Mouse (Mus musculus): ENCODE measurements around the gene Nceh1.
A peak's percentile ranks its signal among the peaks of the same experiment; 100 is the strongest.

Gene Nceh1

GRCm38 (mm10) chr3:27182733-27183600, at the start of gene Nceh1:
Nceh1 (plus strand) TSS chr3:27182965.
- peak; percentile 87 for DNase-seq (ENCODE audit: low spot score)

DNA sequence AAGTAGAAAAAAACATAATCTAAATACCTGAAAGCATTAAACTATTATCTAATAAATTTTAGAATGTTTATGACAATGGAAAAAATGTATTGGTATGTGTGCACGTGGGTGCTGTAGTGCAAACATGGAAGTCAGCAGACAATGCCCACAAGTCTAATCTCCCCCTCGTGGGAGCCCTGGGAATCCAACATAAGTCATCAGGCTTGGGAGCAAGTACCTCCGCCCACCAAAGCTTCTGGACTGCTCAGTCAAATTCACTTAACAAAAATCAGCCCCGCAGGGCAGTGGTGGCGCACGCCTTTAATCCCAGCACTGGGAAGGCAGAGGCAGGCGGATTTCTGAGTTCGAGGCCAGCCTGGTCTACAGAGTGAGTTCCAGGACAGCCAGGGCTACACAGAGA, 42.7 kb upstream of the Nceh1 start:
- DNase-seq (ENCODE audit: low spot score): no peak

DNA sequence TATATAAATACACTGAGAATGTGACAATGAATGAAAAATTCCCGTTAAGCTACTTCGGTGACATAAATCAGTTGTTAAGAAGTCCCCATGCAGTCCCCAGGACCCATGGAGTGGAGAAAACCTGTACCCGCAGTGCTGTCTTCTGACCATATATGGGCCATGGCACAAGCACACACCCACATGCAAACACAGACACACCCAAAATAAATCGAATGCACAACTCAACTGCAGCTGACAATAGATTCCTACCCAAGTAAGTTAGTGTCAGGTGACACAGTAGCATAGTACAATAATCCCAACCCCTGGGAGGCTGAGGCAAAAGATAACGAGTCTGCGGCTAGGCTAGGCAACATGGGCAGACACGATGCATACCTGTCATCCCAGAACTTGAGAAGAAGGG, 39.2 kb upstream of the Nceh1 start:
- DNase-seq (ENCODE audit: low spot score): no peak

DNA sequence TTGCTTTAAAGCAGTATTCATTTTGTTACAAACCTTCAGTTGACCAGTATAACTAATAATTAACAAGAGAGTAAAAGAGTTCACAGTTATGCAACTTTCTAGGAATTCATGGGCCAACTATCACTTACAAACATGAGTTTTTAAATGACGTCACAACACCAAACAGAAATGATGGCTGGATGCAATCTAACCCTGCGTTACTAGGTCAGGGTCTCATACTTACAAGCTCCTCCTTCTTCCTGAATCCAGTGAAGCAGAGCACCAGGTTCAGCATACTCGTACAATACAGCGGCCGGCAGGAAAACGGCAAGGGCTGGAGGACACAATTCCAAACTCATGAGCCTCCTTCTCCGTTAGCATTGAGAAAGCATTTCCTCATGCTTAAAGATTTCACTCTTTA, 37.0 kb upstream of the Nceh1 start:
- no peak for DNase-seq (ENCODE audit: low spot score)

GRCm38 (mm10) chr3:27153191-27153671, 29.5 kb upstream of the Nceh1 start:
- peak; percentile 30 for DNase-seq (ENCODE audit: low spot score)

DNA sequence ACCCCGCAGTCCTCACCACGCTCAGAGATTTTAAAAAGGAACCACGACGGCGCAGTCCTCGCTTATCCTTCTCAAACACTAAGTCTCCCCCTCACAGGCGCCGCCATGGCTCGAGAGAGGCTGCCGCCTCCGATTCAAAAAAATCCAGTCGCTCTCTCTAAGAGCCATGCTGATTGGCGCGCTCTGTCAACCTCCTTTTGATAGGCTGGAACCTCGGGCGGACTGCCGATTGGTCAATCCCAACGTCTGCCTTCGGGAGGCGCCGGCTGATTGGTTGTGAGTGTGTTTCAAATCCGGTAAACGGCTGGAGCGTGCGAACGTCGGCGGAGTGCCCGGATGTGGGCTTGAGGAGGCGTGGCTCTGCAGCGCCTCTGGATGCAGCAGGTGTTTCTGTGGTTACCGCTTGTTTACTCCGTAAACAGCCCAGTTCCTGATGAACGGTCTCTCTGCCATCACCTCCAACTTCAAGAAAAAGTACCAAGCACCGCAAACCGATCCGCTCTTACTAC, 29.0 kb upstream of the Nceh1 start, which contains the start of gene Ect2:
TSS of gene Ect2 (minus strand) at position 178 of the 509 bp plus-strand sequence.
- peak; percentile 100 for DNase-seq (ENCODE audit: low spot score)

GRCm38 (mm10) chr3:27154280-27154679, 28.5 kb upstream of the Nceh1 start:
- no peak for DNase-seq (ENCODE audit: low spot score)

DNA sequence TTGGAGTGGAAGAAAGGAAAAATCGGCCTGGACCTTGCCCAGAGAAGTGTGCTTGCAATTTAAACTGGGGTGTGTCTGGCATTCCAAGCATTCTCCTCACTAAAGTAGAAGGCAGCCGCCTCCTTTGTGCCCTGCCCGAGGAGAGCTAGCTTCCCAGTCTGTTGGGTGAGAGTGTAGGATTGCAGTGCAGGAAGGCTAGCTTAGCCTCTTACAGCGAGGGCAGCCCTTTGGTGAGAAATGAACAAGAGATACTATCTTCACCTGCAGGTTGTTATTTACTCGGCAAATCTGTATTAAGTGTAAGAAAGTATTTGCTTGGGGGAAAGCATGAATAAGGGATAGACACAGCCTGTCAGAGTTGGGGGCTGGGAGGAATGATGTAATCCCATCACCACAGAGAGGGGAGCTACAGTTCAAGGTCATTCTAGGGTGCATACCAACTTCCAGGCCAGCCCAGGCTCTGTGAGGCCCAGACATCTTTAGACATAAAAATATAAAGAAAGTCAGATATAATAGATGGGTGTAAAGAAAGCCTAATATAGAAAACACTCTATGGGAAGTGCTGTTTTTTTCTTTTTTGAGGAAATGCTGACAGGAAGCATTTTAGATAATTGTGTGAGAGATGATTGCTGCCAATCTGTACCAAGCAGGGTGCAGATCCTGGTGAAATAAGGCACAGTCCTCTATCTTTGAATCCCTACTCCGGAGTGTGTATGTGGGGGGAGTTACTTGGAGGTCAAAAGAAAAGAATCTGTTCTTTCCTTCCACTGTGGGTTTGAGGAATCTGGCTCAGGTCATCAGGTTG, 27.5 kb upstream of the Nceh1 start:
- DNase-seq (ENCODE audit: low spot score): no peak

GRCm38 (mm10) chr3:27155856-27156593, 26.7 kb upstream of the Nceh1 start:
- DNase-seq (ENCODE audit: low spot score): no peak

DNA sequence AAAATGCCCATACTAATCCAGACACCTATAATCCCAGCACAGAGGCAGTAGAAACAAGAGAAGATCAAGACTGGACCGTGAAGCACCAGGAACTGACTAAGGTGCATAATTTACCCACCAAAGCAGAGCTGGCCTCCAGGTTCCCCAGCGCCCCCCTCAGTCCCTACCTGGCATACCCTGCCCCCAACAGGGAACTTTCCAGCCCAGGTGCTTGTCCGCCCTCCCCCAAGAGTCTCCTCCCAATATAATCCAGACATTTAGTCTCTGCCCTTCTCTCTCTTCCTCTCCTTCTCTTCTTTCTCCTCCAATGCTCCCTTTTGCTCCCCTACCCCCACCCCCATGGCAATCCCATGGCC, 26.2 kb upstream of the Nceh1 start:
- DNase-seq (ENCODE audit: low spot score): no peak

DNA sequence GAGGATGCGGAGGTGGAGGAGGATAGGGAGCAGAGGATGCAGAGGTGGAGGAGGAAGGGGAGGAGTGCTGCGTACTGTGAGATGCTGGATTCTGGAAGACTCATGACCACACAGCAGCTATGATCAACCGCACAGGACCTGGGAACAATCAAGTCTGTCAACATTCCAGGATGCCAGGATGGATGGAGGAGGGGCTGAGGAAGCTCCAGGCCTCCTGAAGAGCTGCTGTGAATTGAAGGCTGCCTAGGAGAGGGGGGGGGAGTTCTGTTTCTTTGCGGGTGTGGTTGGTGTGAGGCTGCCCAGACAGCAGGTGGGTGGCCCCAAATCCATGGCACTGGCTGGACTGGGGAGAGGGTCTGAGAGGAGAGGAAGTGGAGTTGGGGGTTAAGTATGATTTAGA, 23.9 kb upstream of the Nceh1 start:
- DNase-seq (ENCODE audit: low spot score): no peak

DNA sequence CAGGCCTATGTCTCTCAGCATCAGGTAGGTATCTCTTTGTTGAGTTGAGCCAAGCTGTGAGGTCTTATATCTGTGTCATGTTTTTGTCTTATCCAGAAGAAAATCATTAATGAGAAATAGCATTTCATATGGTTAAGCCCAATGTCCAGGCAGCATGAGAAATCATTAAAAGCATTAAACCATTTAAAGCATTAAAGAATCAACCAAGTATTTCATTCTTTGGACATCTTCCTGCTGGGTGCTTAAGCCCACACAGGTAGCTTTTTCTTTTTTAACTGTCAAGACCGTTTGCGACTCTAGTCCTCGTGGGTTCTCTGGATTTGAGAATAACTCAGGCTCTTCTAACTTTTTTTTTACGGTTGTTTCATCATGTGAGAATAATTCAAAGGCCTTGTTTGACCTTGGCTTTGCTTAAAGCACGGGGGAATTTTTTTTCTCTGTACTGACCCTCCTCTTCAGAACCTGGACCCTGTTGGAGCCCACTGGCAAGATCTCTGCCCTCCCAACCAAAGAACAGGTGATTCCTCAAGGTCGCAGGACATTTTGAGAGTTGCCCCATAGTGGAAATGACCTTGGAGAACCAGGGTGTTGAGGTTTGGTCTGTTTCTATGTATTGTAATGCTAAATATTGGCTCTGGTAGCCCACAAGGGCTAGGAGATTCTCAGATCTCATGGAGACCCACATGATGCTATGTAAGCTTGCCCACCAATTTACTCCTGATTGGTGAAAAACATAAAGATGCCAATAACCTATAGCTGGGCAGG, 20.9 kb upstream of the Nceh1 start:
- no peak for DNase-seq (ENCODE audit: low spot score)

- DNase-seq (ENCODE audit: low spot score): no peak
These were observed 20.4 kb upstream of the Nceh1 start for GRCm38 (mm10) chr3:27162410-27162804.

DNA sequence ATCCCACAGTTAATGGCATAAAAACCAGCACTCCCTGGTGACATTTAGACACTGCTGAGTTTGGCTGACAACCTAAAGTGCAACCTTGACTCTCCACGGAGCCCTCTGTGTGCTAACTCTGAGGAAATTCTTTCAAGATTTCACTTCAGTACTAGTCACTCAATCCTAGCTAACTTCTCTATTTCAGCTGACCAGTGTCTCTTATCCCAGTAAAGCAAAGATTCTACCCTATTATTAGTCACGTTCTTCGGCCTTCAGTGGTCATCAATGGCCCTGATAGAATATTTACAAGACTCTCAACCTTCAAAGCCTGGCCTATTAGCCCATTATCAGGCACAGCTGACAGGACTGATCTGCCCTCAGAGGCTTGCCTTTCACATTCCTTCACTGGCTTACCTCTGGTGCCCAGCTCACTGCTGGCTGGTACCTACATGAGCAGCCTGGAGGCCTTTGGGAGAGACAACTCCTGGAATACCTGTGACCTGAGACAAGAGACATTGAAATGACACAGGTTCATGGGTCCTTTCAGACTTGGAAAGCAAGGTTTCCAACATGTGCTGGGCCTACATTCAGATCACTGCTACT, 17.2 kb upstream of the Nceh1 start:
- no peak for DNase-seq (ENCODE audit: low spot score)

DNA sequence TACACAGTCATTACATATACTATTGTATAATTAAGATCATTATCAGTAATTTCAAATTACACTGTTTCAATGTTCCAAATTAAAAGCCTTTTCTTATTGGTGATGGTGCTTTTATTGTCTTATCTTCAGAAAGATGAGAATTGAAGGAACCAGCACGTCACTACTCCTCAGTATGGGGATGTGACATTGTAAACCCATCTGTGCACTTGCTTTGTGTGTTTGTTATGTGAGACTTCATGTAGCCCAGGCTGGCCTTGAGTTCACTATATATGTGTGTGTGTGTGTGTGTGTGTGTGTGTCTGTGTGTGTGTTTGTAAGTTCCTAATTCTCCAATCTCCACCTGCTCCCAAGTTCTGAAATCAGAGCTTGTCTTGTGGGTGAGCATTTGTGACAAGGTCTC, 12.5 kb upstream of the Nceh1 start:
- DNase-seq (ENCODE audit: low spot score): no peak

GRCm38 (mm10) chr3:27179711-27180110, 3.1 kb upstream of the Nceh1 start:
- no peak for DNase-seq (ENCODE audit: low spot score)

DNA sequence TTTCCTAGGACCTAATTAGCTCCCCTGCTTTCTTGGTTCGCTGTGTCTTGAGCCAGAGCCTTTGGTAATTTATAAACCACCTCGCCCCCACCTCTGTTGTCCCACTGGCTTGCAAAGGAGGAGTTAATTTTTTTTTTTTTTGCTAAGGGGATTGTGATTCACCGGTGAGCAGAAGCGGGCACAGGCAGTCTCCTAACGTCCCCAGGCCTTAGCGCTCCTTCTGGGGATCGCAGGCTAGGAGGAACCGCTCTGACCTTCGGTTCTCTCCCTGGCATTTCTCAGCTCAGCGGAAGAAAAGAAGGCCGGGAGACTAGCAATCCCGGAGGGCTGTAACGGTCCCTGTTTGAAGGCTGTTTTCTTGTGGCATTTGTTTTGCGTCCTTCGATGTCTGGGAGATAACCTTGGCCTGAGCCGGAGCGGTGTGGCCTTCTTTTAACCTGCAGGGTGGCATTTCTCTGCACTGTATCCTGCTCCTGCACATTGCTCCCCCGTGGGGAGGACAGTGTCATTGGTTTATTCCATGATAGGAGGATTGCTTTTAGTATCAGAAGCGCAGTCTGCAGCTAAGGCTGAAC, 923 bp downstream of the Nceh1 start:
- no peak for DNase-seq (ENCODE audit: low spot score)

GRCm38 (mm10) chr3:27188386-27188785, 5.6 kb downstream of the Nceh1 start:
- no peak for DNase-seq (ENCODE audit: low spot score)

DNA sequence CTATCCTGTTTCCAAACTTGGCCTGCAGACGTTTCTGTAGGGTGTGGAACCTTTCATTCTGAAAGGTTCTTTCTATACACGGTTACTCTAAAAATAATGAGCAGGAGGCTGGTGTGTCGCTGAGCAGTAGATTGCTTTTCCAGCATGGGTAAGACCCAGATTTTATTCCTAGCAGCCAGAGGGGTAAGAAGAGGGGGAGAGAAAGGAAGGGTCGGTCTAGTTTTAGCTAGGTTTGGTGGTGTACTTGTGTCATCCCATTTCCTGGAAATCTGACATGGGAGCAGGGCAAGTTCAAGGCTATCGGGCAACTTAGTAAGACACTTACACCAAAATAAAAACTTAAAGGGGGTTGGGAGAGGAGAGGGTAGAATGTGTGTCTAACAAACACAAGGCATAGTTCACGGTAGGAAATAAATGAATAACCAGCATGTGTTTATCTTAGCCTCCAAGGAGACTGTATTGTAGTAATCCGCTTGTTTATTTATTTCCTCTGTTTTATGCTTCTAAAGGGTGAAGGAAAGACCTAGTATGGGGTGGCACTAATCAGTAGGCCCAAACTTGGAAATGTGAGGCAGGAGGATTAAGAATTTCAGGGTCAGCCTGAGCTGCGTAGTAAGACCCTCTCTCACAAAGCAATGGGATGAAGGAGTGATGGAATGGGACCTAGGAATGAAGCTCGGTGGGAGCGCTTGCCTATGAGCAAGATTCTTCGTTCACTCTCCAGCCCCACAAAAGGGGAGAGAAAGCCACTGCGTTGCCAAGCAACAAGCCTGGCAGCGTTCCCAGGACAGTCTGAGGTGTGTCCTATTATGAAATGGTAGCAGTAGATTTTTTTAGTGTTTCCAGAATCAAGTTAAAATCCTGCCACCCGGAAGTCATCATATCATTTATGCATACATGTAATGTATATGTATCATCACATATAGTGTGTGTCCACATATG, 6.8 kb downstream of the Nceh1 start:
- DNase-seq (ENCODE audit: low spot score): peak; percentile 69

Data from adipocyte (in vitro differentiated cells).